ENCODE assay signal across 19 mouse cellular contexts in genomic region chr6:128044691-128045090, GRCm38 (mm10).
DNase-seq lines count a peak whose midpoint lies in the region; ATAC-seq and TF ChIP-seq lines count a peak whose summit lies in the region.
"Had no signal": no experiment of that assay in that cellular context is flagged by ENCODE, and none has a peak within 500 bp of the region (broad histone marks: within the 10 kb centered on the region; RNA-seq: fewer than 3 reads in every experiment).

No protein-coding gene starts in this region.

- WGBS in kidney, embryonic 15.5 days: 45% methylated on average over 10 of the region's 10 CpGs
- 40% methylated on average over 10 of the region's 10 CpGs for WGBS in kidney, embryonic 14.5 days
- 56% methylated on average over 10 of the region's 10 CpGs for WGBS in lung, embryonic 14.5 days

- no peak overlapping the region for H3K9ac ChIP-seq in kidney, embryonic 15.5 days
- H3K9ac ChIP-seq in kidney, embryonic 14.5 days (ENCODE audit: low read depth, low read length): no peak overlapping the region
- no peak overlapping the region for H3K9ac ChIP-seq in lung, embryonic 14.5 days
- H3K9ac ChIP-seq: embryonic facial prominence, embryonic 12.5 days; heart, embryonic 12.5 days; hindbrain, embryonic 13.5 days had no signal

- no peaks in the 10 kb centered on the region for H3K9me3 ChIP-seq in kidney, embryonic 15.5 days (replicated peaks)
- H3K9me3 ChIP-seq in kidney, embryonic 14.5 days (ENCODE audit: control insufficient read depth, low read length): no peaks in the 10 kb centered on the region
- no peaks in the 10 kb centered on the region for H3K9me3 ChIP-seq in lung, embryonic 14.5 days (ENCODE audit: low read depth, low read length)
- H3K9me3 ChIP-seq: embryonic facial prominence, embryonic 12.5 days; heart, embryonic 12.5 days; hindbrain, embryonic 13.5 days had no signal

- ATAC-seq in kidney, embryonic 15.5 days (replicated peaks; ENCODE audit: low FRiP score): peak; percentile 27; the same call in 1 of the 2 replicates
- ATAC-seq in kidney, embryonic 14.5 days (ENCODE audit: low FRiP score, low TSS enrichment): no peak
- ATAC-seq in lung, embryonic 14.5 days (ENCODE audit: insufficient read depth): no peak
- peak; percentile 79 for ATAC-seq in granulocyte monocyte progenitor cell, adult 5-6 weeks (replicated peaks; ENCODE audit: poor library complexity, severe bottlenecking)
- ATAC-seq: forebrain, embryonic 16.5 days; hindbrain, postnatal 0 days had no signal

- TF ChIP-seq CTCF in lung, embryonic 14.5 days (IDR thresholded peaks at IDR 0.05; ENCODE audit: low read depth): no peak

- no peaks in the 10 kb centered on the region for H3K36me3 ChIP-seq in kidney, embryonic 15.5 days
- H3K36me3 ChIP-seq in kidney, embryonic 14.5 days (ENCODE audit: control insufficient read depth, insufficient read depth, low read length): no peaks in the 10 kb centered on the region
- H3K36me3 ChIP-seq in lung, embryonic 14.5 days (ENCODE audit: insufficient read depth): no peaks in the 10 kb centered on the region
- H3K36me3 ChIP-seq: embryonic facial prominence, embryonic 12.5 days; heart, embryonic 12.5 days; hindbrain, embryonic 13.5 days had no signal

- no peak overlapping the region for H3K4me2 ChIP-seq in kidney, embryonic 15.5 days
- no peak overlapping the region for H3K4me2 ChIP-seq in kidney, embryonic 14.5 days (replicated peaks; ENCODE audit: low read depth, low read length)
- no peak overlapping the region for H3K4me2 ChIP-seq in lung, embryonic 14.5 days
- H3K4me2 ChIP-seq: embryonic facial prominence, embryonic 12.5 days; heart, embryonic 12.5 days; hindbrain, embryonic 13.5 days had no signal

- peak overlapping the region; percentile 13; the same call in 1 of the 2 replicates for H3K27ac ChIP-seq in kidney, embryonic 15.5 days
- H3K27ac ChIP-seq in kidney, embryonic 14.5 days (ENCODE audit: low read depth, low read length): no peak overlapping the region; the same call in 1 of the 2 replicates
- H3K27ac ChIP-seq in lung, embryonic 14.5 days (ENCODE audit: low read depth): no peak overlapping the region
- H3K27ac ChIP-seq: embryonic facial prominence, embryonic 12.5 days; heart, adult 2 months; hindbrain, embryonic 13.5 days; hindbrain, postnatal 0 days had no signal

- peaks cover 53% of the 10 kb centered on the region for H3K4me1 ChIP-seq in kidney, embryonic 15.5 days
- peaks cover 42% of the 10 kb centered on the region for H3K4me1 ChIP-seq in kidney, embryonic 14.5 days (ENCODE audit: control insufficient read depth, insufficient read depth, low read length)
- peaks cover 4% of the 10 kb centered on the region; the same call in 1 of the 2 replicates for H3K4me1 ChIP-seq in lung, embryonic 14.5 days (ENCODE audit: insufficient read depth)

- H3K27me3 ChIP-seq in kidney, embryonic 15.5 days: no peaks in the 10 kb centered on the region
- no peaks in the 10 kb centered on the region for H3K27me3 ChIP-seq in kidney, embryonic 14.5 days (ENCODE audit: control insufficient read depth, insufficient read depth, low read length)
- H3K27me3 ChIP-seq in lung, embryonic 14.5 days (ENCODE audit: insufficient read depth, low read length): no peaks in the 10 kb centered on the region
- H3K27me3 ChIP-seq: embryonic facial prominence, embryonic 12.5 days; heart, embryonic 12.5 days had no signal

- DNase-seq in lung, embryonic 14.5 days: peak; percentile 29
- no peak for DNase-seq in lung, postnatal 10 days
- no peak for DNase-seq in embryo, embryonic 10 days (ENCODE audit: low spot score)
- DNase-seq: adrenal gland, adult 2 months; adrenal gland, postnatal 25 days; cerebellum, adult 18-20 months; cerebellum, postnatal 36 days; embryo, embryonic 11 days; gastrocnemius, postnatal 10 days; heart, adult 2 months; heart, postnatal 14 days had no signal

- no peak overlapping the region for H3K4me3 ChIP-seq in kidney, embryonic 15.5 days (replicated peaks)
- H3K4me3 ChIP-seq in kidney, embryonic 14.5 days (ENCODE audit: low read length): no peak overlapping the region
- no peak overlapping the region for H3K4me3 ChIP-seq in lung, embryonic 14.5 days (ENCODE audit: low read depth, low read length)
- H3K4me3 ChIP-seq: embryonic facial prominence, embryonic 12.5 days; heart, adult 2 months; heart, embryonic 12.5 days; hindbrain, embryonic 13.5 days had no signal

Comparison
In these comparisons a context has a peak if more than half of its experiments do, and no peak if none do; other contexts are left out.
1. ATAC-seq: peak in kidney, embryonic 15.5 days (single experiment) and granulocyte monocyte progenitor cell, adult 5-6 weeks (single experiment); none in kidney, embryonic 14.5 days (single experiment) and lung, embryonic 14.5 days (single experiment).